Mouse (Mus musculus): ENCODE results near the gene Slc15a5.

- no peak for TF ChIP-seq CTCF (IDR thresholded peaks at IDR 0.05; ENCODE audit: low read depth)
- TF ChIP-seq EP300 (IDR thresholded peaks at IDR 0.05; ENCODE audit: low read depth), result no peak
Measured at GRCm38 (mm10) chr6:137957630-137958029, 122.1 kb downstream of the Slc15a5 start.
